Mouse (Mus musculus): ENCODE results near the gene Ybx3.

- TF ChIP-seq POLR2A (IDR thresholded peaks at IDR 0.05; ENCODE audit: control insufficient read depth, extremely low read depth, insufficient read depth, low read length, poor library complexity) (no peak), CTCF (IDR thresholded peaks at IDR 0.05; ENCODE audit: borderline replicate concordance, control insufficient read depth, extremely low read depth, insufficient read depth, low read length, poor library complexity) (no peak)
These were observed 16.0 kb upstream of the Ybx3 start for GRCm38 (mm10) chr6:131404260-131404659.

Data from thymus, adult 2 months (tissue).